Mouse (Mus musculus): ENCODE results near the gene Zfp366.

DNA sequence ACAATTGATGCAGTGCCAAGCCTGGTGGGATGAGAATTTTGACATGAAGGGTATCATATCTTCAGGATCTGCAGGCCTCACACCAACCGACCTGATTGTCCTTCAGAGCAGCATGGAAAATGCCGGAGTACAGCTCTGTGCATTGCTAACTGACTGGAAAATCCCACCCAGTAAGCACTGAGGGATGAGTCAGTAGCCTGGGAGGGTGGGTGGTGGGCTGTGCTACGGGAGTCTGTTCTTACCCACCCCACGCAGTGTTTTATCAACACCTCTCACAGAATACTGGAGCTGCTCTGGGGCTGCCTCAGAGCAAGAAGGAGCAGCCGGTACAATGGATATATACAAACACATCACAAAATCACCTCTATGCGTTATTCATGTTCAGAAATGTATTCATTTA is 79.9 kb downstream of the Zfp366 start:
- TF ChIP-seq CTCF (IDR thresholded peaks at IDR 0.05; ENCODE audit: borderline replicate concordance, insufficient read depth, low read depth, low read length) = no peak
- no peak for TF ChIP-seq POLR2A (IDR thresholded peaks at IDR 0.05; ENCODE audit: borderline replicate concordance, insufficient read depth, low read length)

All from cerebellum, adult 2 months (tissue).